Mouse (Mus musculus) neural tube, embryonic 12.5 days (tissue): ENCODE measurements around the gene Neurl2. TPM values are rescaled to one million over a fixed set of nuclear protein-coding genes. Genes with fewer than 3 reads are reported as not detected.
A peak's percentile ranks its signal among the peaks of the same experiment; 100 is the strongest.
"Not testable (repeated sequence)": the region's sequence is repeated elsewhere in the genome, so short reads cannot be mapped to it uniquely, and the experiment has no call there.

Experiments used
- ATAC-seq: fragments of 200-750 bp; cut with Nextera tagmentation; 2 replicates; pipeline ENCODE4 v1.8.0; 2017; ENCODE audit warnings: low read depth, mild to moderate bottlenecking, moderate TSS enrichment, moderate library complexity; ENCODE audit not compliant: low FRiP score
- H3K27ac ChIP-seq: fragments of 300-500 bp; sonication (generic); 2 replicates; pipeline ENCODE4 v1.5.1; 2016
- H3K27me3 ChIP-seq: fragments of 300-500 bp; sonication (generic); replicated peaks from 2 replicates; pipeline ENCODE4 v1.6.1; 2016; ENCODE audit warnings: mild to moderate bottlenecking
- H3K36me3 ChIP-seq: fragments of 300-500 bp; sonication (generic); 2 replicates; pipeline ENCODE4 v1.6.1; 2016; ENCODE audit warnings: mild to moderate bottlenecking
- H3K4me1 ChIP-seq: fragments of 300-500 bp; sonication (generic); 2 replicates; pipeline ENCODE4 v1.6.1; 2016
- H3K4me2 ChIP-seq: fragments of 300-500 bp; sonication (generic); replicated peaks from 2 replicates; pipeline ENCODE4 v1.6.1; 2016; ENCODE audit warnings: mild to moderate bottlenecking
- H3K4me3 ChIP-seq: fragments of 300-500 bp; sonication (generic); 2 replicates; pipeline ENCODE4 v1.5.1; 2016
- H3K9ac ChIP-seq: fragments of 300-500 bp; sonication (generic); 2 replicates; pipeline ENCODE4 v1.6.1; 2016; ENCODE audit warnings: mild to moderate bottlenecking
- H3K9me3 ChIP-seq: fragments of 300-500 bp; sonication (generic); 2 replicates; pipeline ENCODE4 v1.6.1; 2016; ENCODE audit warnings: mild to moderate bottlenecking
- WGBS: fragments of 180-500 bp; shearing (Covaris S2); methylation state at CpG from one replicate; pipeline ENCODE4 v1.1.7; 2016; 5-methylcytosine and 5-hydroxymethylcytosine counted together
- polyA plus RNA-seq: library from polyadenylated mRNA; unstranded; fragments of >200 nt; fragmentation: Nextera tagmentation; extraction: Ambion mirVana; gene quantifications from 2 replicates; pipeline ENCODE4 v1.2.1, GENCODE M21; 2016

Gene Neurl2
- polyA plus RNA-seq, 1 experiment from 2014 or later: 4.5 TPM

DNA sequence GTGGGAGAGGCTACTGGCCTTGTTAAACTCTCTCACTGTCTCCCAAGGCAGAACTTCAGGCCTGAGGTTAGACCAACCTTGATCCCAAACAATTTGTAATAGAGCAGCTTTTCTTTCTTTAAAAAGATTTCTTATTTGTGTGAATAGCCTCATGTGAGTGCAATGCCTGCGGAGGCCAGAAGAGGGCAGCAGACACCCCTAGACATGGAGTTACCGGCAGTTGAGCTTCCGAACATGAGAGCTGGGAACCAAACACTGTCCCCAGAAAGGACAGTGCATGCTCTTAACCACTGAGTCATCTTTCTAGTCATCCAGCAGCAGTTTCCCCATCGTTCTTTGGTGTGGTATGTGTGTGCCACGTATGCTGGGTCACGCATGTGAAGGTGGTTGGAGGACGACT lies 34.3 kb upstream of the Neurl2 start:
- WGBS: 92% methylated on average over 7 of the region's 7 CpGs
- no peak overlapping the region for H3K4me2 ChIP-seq
- no peak overlapping the region for H3K9ac ChIP-seq
- peaks cover 6% of the 10 kb centered on the region; the same call in 1 of the 2 replicates for H3K9me3 ChIP-seq
- H3K27me3 ChIP-seq: no peaks in the 10 kb centered on the region
- no peak for ATAC-seq
- no peak overlapping the region for H3K27ac ChIP-seq
- H3K36me3 ChIP-seq: no peaks in the 10 kb centered on the region
- H3K4me3 ChIP-seq: no peak overlapping the region
- no peaks in the 10 kb centered on the region for H3K4me1 ChIP-seq

DNA sequence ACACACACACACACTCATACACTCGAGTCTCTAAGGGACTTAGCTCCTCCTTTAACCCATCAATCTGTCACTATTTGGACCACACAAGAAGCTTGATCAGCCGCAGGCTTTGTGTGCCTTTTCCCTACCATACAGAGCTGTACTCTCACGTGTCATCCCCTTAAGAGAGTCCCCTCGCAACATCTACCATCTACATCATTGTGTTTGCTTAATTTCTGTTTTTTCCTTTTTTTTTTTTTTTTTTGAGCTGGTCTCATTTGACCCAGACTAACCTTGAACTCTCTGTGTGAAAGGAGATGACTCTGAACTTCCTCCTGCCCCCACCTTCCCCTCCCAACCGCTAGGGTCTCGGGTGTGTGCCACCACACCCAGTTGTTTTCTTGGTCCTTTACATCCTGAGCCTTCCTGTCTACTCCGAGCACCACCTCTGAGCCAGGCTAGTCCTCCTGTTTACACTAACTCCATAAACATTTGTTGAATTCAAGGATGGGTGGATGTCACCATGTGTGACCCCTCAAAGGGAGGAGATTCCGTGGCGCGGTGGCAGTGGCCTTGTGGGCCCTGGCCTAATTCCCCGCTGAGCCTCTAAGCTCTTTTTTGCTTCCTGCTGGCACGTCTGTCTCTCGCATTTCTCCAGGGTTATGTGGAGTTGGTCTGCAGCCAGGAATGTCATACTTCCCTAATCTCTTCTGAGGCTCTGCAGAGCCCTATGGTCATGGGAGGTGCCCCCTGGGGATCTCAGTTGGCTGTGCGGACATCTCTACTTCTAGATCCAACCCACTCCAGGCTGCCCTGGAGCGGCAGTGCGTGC lies 33.7 kb upstream of the Neurl2 start:
- Histone ChIP-seq H3K9me3 (peaks cover 6% of the 10 kb centered on the region; the same call in 1 of the 2 replicates), H3K4me2 (no peak overlapping the region), H3K4me1 (peaks cover 4% of the 10 kb centered on the region; the same call in 1 of the 2 replicates), H3K4me3 (no peak overlapping the region), H3K9ac (no peak overlapping the region), H3K27me3 (no peaks in the 10 kb centered on the region), H3K36me3 (no peaks in the 10 kb centered on the region), H3K27ac (no peak overlapping the region)
- ATAC-seq: no peak
- WGBS: 54% methylated on average over 16 of the region's 16 CpGs

DNA sequence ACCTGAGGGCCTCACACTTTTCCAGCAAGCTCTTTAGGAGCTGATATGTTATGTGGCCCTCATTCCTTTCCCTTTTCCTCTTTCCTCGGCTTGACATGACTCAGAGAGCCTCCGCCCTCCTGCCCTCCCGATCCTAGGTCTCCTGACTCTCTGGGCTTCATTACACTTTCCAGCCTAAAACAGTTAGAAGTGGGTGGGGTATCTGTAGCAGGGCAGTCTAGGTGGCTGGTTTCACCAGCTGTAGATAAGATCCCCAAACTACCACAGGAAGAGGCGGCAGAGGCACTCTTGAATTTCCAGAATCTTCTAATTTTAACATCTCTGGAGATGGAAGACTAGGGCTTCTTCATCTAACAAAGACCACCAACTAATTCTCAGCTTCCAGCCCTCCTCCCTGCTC lies 31.3 kb upstream of the Neurl2 start:
- Histone ChIP-seq H3K9me3 (peaks cover 6% of the 10 kb centered on the region; the same call in 1 of the 2 replicates), H3K27me3 (peaks cover 6% of the 10 kb centered on the region; the same call in 1 of the 2 replicates), H3K36me3 (no peaks in the 10 kb centered on the region), H3K4me1 (peaks cover 6% of the 10 kb centered on the region; the same call in 1 of the 2 replicates), H3K9ac (no peak overlapping the region), H3K4me3 (no peak overlapping the region), H3K27ac (no peak overlapping the region), H3K4me2 (no peak overlapping the region)
- WGBS: 86% methylated on average over 4 of the region's 4 CpGs
- ATAC-seq: no peak

GRCm38 (mm10) chr2:164863411-164863810 lies 30.2 kb upstream of the Neurl2 start:
- H3K4me2 ChIP-seq, H3K4me1 ChIP-seq, H3K36me3 ChIP-seq, H3K4me3 ChIP-seq, ATAC-seq, H3K9me3 ChIP-seq, H3K27ac ChIP-seq, H3K9ac ChIP-seq: not testable (repeated sequence)
- peaks cover 14% of the 10 kb centered on the region for H3K27me3 ChIP-seq
- WGBS: 92% methylated on average over 8 of the region's 9 CpGs

DNA sequence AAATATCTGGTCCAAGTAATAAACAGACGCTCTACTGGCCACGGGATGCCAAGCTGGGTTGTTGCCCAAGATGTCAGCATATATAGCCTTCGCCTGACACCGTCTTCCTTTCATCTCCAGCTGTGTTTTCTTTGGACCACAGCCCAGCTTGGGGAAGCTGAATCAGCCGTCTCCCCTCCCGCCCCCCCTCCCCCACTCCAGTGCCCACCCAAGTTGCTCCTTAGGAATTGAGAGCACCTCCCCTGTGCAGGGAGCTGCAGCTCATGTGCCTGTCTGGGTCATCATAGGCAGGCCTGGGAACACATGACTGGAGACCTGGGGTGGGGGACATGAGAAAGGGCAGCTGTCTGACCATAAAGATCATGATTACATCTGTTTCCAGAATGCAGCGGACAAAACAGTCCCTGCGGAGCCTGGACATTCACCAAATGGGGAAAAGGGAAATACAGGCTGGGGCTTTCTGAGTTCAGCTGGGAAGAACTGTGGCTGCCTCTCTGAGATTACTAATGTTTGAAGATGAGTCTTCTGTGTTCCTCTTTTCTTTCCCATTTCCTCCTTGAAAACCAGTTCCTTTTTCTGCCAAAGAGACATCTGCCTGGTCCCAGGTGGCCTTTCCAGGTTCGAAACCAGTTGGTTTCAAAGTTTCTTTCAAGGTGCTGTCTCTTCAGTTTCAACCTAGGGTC lies 29.1 kb upstream of the Neurl2 start:
- no peak for ATAC-seq
- peaks cover 16% of the 10 kb centered on the region for H3K4me1 ChIP-seq
- H3K27ac ChIP-seq: no peak overlapping the region
- no peak overlapping the region for H3K4me3 ChIP-seq
- H3K36me3 ChIP-seq: no peaks in the 10 kb centered on the region
- H3K9me3 ChIP-seq: peaks cover under 1% of the 10 kb centered on the region; the same call in 1 of the 2 replicates
- H3K9ac ChIP-seq: no peak overlapping the region
- H3K27me3 ChIP-seq: peaks cover 18% of the 10 kb centered on the region
- H3K4me2 ChIP-seq: no peak overlapping the region
- WGBS: 41% methylated on average over 9 of the region's 9 CpGs

GRCm38 (mm10) chr2:164861094-164861493 lies 27.8 kb upstream of the Neurl2 start:
- peaks cover 30% of the 10 kb centered on the region for H3K27me3 ChIP-seq
- H3K36me3 ChIP-seq: no peaks in the 10 kb centered on the region
- no peaks in the 10 kb centered on the region for H3K9me3 ChIP-seq
- no peak overlapping the region for H3K9ac ChIP-seq
- no peak for ATAC-seq
- H3K27ac ChIP-seq: no peak overlapping the region
- no peak overlapping the region for H3K4me3 ChIP-seq
- H3K4me2 ChIP-seq: no peak overlapping the region
- 78% methylated on average over 4 of the region's 4 CpGs for WGBS
- peaks cover 28% of the 10 kb centered on the region for H3K4me1 ChIP-seq

GRCm38 (mm10) chr2:164859640-164860432 lies 26.6 kb upstream of the Neurl2 start:
- Histone ChIP-seq H3K4me2 (no peak overlapping the region), H3K27ac (no peak overlapping the region), H3K4me1 (peaks cover 28% of the 10 kb centered on the region), H3K9ac (no peak overlapping the region), H3K4me3 (no peak overlapping the region), H3K27me3 (peaks cover 34% of the 10 kb centered on the region), H3K9me3 (no peaks in the 10 kb centered on the region), H3K36me3 (no peaks in the 10 kb centered on the region)
- ATAC-seq: no peak
- WGBS: 48% methylated on average over 9 of the region's 9 CpGs

- 53% methylated on average over 2 of the region's 2 CpGs for WGBS
Measured at GRCm38 (mm10) chr2:164859155-164859554, 25.9 kb upstream of the Neurl2 start.

DNA sequence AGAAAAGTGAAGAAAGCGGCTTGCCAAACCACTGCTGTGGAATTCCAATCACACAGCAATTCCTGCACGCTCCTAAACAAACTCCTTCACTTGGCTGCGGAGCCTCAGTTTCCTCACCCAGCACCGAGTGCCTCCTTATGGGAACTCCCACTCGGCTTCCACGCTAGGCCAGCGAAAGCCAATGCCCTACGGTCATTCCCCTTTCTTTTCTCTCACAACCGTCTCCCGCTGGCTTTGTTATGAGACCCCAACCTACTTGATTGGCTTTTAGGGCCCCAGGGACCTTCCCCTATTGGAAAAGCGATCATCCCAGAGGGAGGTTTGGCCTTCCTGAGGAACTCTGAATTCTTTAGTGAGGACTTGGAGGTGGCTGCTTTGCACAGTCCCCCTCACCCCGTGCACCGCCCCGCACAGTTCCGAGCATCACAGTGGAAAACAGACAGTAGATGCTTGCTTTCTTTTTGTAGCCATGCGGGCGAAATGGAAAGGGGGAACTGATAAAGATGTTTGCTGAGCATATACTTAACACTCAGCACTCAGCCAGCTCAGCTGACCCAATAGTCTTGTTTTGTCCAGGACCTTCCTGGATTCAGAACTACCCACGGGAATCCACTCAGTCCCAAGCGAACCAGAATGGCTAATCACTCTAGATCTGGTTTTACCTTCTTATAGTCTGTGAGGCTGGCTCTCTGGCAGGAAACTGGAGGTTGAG lies 24.7 kb upstream of the Neurl2 start:
- Histone ChIP-seq H3K4me1 (peaks cover 28% of the 10 kb centered on the region), H3K4me3 (peak overlapping the region; percentile 47), H3K36me3 (no peaks in the 10 kb centered on the region), H3K4me2 (peak overlapping the region; percentile 75), H3K9ac (peak overlapping the region; percentile 44; the same call in 1 of the 2 replicates), H3K27me3 (peaks cover 37% of the 10 kb centered on the region), H3K27ac (no peak overlapping the region), H3K9me3 (no peaks in the 10 kb centered on the region)
- ATAC-seq: peak; percentile 27; the same call in 1 of the 2 replicates
- WGBS: 3% methylated on average over 19 of the region's 19 CpGs

More at GRCm38 (mm10) chr2:164859155-164859554, 25.9 kb upstream of the Neurl2 start:
- ATAC-seq: no peak
- Histone ChIP-seq H3K27ac (no peak overlapping the region), H3K4me1 (peaks cover 28% of the 10 kb centered on the region), H3K36me3 (no peaks in the 10 kb centered on the region), H3K4me2 (no peak overlapping the region), H3K4me3 (no peak overlapping the region), H3K9me3 (no peaks in the 10 kb centered on the region), H3K27me3 (peaks cover 36% of the 10 kb centered on the region), H3K9ac (no peak overlapping the region)

GRCm38 (mm10) chr2:164857101-164857821 lies 24.0 kb upstream of the Neurl2 start, which contains the start of gene Pltp:
TSS of gene Pltp (minus strand) at chr2:164857711.
- Histone ChIP-seq H3K4me2 (peak within 1 kb of the TSS; percentile 75), H3K9me3 (no peaks in the 10 kb centered on the region), H3K27ac (no peak within 1 kb of the TSS), H3K4me1 (peaks cover 27% of the 10 kb centered on the region), H3K36me3 (no peaks in the 10 kb centered on the region), H3K27me3 (peaks cover 37% of the 10 kb centered on the region), H3K9ac (peak within 1 kb of the TSS; percentile 44), H3K4me3 (peak within 1 kb of the TSS; percentile 47)
- ATAC-seq: peak; percentile 88
- under 1% methylated on average over 47 of the region's 47 CpGs for whole genome bisulfite sequencing
